Mouse (Mus musculus) urinary bladder, postnatal 10 days (tissue): ENCODE measurements around the gene Mdc1.

ENCODE experiments used
- DNase-seq: peaks from one replicate; pipeline ENCODE4 v3.0.0; 2022; ENCODE audit warnings: low spot score

Gene Mdc1

GRCm38 (mm10) chr17:35859371-35859770, 18.1 kb downstream of the Mdc1 start:
- no peak for DNase-seq

DNA sequence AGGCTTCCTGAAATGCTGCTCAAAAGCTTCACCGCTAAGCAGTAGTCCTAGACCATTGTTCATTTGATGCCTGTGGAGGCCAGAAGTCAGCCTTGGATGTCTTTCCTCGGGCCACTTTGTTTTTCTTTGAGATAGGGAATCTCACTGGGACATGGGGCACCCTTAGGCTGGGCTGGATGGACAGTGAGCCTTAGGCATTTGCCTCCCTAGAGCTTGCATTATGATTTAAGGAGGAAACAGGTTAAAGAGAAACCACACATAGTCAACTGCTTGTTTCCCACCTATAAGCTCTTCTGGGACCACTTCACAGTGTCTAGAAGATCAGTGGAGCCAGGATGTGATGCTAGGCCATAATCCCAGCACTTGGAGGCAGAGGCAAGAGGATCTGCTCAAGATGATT, 18.5 kb downstream of the Mdc1 start:
- DNase-seq, result no peak

GRCm38 (mm10) chr17:35860831-35861197, 19.5 kb downstream of the Mdc1 start:
- DNase-seq, result no peak

GRCm38 (mm10) chr17:35861198-35861857, 20.0 kb downstream of the Mdc1 start, which contains the start of gene Nrm:
Nrm (plus strand) TSS chr17:35861318.
- DNase-seq, result peak; percentile 57

GRCm38 (mm10) chr17:35864832-35865353, 23.6 kb downstream of the Mdc1 start:
- DNase-seq, result no peak

- peak; percentile 58 for DNase-seq
Measured at GRCm38 (mm10) chr17:35865481-35866280, 24.4 kb downstream of the Mdc1 start, which contains the start of gene Ppp1r18. Ppp1r18 (plus strand) TSS chr17:35865593.

DNA sequence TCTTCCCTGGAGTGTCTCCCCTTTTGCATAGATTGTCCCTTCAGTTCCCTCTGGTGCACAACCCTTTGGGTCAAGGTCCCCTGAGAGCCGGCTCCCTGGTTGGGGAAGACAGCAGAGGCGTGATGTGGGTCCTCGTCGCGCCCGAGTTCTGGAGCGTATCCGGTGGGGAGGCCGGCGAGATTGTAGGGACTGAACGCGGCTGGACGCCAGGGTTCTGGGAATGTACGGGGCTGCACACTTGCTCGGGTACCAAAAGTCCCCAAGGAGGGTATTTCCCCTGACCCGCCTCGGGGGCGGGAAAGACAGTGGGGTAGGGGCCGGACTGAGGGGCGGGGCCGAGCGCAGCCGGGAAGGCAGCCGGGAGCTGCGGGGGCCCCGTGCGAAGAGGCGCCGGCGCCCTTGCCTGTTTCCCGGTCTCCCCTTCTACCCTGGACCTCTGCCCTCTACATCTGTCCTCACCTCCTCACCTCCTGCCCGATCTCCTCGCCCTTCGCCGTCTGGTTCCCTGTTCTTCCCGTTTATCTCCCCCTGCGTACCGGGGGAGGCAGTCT, 25.0 kb downstream of the Mdc1 start:
- no peak for DNase-seq

DNA sequence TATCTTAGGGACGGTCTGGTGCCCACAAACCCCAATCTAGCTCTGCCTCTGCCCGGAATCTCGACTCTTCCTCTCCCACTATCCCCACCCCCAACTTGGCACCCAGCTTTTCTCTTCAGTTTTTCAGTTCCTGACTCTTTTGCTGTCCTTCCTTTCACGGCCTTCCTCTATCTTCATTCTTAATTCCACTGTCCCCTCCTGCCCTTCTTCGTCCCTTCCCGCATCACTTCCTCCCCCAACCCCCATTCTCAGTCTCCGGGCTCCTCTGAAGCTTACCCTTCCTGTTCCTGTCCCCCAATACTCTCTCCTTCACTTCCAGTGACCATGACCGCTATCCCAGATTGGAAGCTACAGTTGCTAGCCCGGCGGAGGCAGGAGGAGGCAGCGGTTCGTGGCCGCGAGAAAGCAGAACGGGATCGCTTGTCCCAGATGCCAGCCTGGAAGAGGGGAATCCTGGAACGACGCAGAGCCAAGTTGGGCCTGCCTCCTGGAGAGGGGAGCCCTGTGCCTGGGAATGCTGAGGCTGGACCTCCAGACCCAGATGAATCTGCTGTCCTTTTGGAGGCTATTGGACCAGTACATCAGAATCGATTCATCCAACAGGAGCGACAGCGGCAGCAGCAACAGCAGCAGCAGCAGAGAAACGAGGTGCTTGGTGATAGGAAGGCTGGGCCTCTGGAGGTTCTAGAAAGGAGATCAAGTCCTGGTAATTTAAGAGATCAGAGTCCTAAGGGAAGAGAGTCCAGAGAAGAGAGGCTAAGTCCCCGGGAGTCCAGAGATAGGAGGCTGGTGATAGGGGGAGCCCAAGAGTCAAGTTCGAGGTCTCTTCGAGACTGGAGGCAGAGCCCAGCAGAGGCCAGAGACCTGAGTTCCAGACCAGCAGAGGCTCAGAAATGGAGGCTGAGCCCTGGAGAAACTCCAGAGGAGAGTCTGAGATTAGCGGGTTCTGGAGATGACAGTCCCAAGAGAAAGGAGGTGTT, 25.9 kb downstream of the Mdc1 start:
- no peak for DNase-seq

GRCm38 (mm10) chr17:35868165-35868820, 27.0 kb downstream of the Mdc1 start:
- no peak for DNase-seq

DNA sequence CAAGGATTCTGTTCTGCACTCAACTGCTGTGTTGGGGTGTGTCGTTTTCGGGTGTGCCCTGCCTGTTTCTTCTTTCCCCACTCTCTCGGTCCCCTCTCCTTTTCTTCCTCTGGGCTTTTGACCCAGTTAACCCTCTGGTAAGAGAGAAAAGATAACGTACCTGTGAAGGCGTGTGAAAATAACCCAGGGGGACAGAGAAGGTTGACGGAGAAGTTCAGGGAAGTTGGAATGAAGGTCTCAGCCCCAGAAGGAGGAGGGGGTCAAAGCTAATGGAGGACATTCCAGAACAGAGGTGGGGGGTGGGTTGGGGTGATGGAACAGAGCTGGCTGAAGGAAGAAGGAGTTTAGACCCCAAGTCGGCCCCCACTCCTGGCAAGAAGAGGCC, 27.6 kb downstream of the Mdc1 start:
- DNase-seq, result no peak

DNA sequence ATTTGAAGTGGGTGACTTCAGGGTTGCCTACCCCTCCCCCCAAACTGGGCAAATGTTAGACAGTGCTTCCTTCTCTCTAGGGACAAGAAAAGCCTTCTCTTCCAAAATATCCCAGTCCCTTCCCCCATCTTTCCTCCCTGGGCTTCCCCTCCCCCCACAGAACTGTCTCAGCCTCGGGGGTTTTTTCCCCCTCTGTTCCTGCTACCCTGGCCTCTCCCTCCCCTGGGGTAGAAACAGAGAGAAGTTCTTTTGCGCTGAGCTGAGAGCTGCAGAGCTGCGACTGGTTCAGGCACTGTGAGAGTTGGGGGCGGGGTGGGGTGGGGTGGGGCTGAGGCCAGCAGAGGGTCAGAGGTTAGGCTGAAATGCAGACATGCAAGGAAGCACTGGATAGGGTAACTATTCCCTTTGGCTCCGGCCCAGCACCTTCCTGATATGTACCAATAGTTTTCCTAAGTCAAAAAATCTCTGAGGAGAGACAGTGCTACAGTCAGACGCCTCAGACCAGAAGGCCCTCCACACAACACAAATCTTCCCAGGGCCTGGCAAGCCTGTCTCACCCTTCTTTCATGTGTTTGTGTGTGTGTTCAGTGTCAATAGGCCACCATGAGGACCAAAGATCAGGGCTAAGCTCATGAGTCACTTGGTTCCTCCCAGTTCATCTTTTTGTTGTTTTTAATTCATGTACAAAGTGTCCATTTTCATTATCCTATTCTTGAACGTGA, 28.2 kb downstream of the Mdc1 start:
- no peak for DNase-seq

DNA sequence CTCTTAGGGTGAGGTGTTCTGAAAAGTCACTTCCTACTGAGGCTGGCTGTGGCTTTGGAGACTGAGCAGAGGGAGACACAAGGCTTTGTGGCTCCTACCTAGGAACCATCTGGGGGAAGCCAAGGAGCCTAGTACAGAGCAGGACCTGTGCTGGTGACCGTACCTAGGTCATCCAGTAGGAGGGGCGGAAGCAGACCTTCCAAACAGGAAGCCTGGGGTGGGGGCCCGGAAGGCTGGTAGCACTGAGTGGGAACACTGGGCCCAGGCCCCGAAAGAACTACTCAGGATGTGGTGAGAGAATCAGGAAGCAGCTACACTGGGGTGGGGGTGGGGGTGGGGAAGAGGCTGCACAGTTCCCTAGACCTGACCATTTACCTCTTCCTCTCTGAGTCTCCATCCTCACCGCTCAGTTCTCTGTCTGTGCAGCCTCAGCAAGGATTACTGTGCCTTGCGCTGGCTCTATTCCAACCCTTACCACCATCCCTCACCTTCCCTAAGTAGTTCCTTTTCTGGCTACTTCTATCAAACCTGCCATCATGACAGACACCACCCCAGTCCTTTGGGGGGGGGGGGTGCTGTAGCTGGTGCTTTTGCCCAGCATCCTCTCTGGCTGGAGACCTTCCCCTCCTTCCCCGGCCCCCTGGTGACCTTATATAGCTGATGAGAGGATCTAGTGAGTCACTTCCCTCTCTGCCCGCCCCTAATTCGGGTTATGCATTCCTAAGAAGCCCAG, 29.0 kb downstream of the Mdc1 start:
- DNase-seq, result no peak

GRCm38 (mm10) chr17:35870884-35871696, 29.8 kb downstream of the Mdc1 start:
- no peak for DNase-seq

- DNase-seq, result peak; percentile 66
Measured at GRCm38 (mm10) chr17:35873774-35874519, 32.6 kb downstream of the Mdc1 start.

DNA sequence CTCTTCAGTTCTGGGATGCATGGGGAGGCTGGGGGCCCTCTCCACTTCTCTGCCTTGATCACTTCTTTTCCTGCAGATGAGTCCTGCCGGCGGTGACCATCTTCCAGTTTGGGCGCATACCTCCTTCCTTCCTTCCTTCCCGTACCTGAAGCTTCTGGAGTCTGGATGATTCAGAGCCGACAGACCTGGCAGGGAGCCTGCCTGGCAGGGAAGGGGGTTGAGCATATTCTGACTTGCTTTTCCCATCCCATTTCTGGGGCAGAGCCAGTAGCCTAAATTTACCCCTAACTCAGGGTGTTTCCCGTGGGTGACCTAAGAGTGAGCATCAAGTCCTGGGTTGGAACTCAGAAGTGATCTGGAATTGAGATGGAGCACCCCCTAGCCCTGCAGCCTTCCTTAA, 33.4 kb downstream of the Mdc1 start:
- no peak for DNase-seq

DNA sequence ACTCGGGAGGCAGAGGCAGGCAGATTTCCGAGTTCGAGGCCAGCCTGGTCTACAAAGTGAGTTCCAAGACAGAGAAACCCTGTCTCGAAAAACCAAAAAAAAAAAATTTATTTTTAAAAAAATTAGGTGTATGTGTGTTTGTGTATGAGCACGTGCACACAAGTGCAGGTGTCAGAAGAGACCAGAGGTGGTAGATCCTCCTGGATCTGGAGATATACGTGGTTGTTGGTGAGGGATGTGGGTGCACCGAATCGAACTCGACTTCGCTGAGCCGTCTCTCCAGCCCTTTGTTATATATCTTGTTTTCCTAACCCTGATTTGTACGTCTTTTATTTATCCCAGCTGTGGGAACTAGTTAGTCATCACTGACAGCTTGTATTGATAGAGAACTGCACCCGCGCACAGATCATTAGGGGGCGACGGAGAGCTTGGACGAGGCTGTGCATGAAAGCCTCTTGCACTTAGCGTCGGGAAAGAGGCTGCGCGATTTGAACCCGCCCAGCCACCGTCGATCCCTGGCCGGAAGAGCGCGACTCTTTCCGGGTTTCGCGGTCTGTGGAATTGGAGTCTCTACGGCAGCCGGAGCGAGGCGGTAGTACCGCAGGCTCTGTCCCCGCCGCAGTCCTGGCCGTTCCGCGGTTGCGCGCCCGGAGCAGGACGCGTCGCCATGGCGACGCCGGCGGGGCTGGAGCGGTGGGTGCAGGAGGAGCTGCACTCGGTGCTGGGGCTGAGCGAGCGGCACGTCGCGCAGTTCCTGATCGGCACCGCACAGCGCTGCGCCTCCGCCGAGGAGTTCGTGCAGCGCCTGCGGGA, 38.1 kb downstream of the Mdc1 start, which contains the start of gene Dhx16:
Dhx16 (plus strand) TSS at position 575 of the 813 bp plus-strand sequence.
- DNase-seq, result peak; percentile 83

DNA sequence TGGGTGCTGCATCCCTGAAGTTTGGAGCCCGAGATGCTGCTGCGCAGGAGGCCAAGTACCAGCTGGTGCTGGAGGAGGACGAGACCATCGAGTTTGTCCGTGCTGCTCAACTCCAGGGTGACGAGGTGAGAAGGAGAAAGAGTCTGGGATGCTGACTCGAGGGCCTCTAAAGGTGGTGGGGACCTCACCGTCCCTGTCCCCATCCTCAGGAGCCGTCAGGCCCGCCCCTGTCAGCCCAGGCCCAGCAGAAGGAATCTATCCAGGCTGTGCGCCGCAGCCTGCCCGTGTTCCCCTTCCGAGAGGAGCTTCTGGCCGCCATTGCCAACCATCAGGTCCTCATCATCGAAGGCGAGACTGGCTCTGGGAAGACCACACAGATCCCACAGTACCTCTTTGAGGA, 41.6 kb downstream of the Mdc1 start:
- no peak for DNase-seq
